Mouse (Mus musculus) C2C12 (cell line): ENCODE measurements around the gene Aldoart1. TPM values are rescaled to one million over a fixed set of nuclear protein-coding genes. Genes with fewer than 3 reads are reported as not detected.

Experiments
- H3K27me3 ChIP-seq: one replicate; pipeline ENCODE4 v1.6.1; 2011; ENCODE audit not compliant: control insufficient read depth, insufficient read depth, insufficient read length
- H3K36me3 ChIP-seq: one replicate; pipeline ENCODE4 v1.6.1; 2011; ENCODE audit not compliant: control insufficient read depth, insufficient read depth
- H3K4me3 ChIP-seq: one replicate; pipeline ENCODE4 v1.5.1; 2011; ENCODE audit warnings: mild to moderate bottlenecking, control low read depth; ENCODE audit not compliant: poor library complexity, insufficient read depth, severe bottlenecking
- H3K79me2 ChIP-seq: one replicate; pipeline ENCODE4 v1.6.1; 2011; ENCODE audit not compliant: control insufficient read depth, insufficient read depth
- H3K79me3 ChIP-seq: one replicate; pipeline ENCODE4 v1.6.1; 2011; ENCODE audit warnings: low read depth, control low read depth
- H3ac ChIP-seq: one replicate; pipeline ENCODE3; 2011; ENCODE audit warnings: low read depth; ENCODE audit not compliant: control insufficient read depth, insufficient read length
- CEBPB ChIP-seq: IDR thresholded peaks from one replicate; pipeline ENCODE4 v1.6.1; 2011; ENCODE audit warnings: low read depth, mild to moderate bottlenecking, control low read depth, moderate library complexity
- CTCF ChIP-seq: IDR thresholded peaks from one replicate; pipeline ENCODE4 v1.5.1; 2011; ENCODE audit not compliant: control insufficient read depth, insufficient read depth, insufficient read length
- FOSL1 ChIP-seq: IDR thresholded peaks from one replicate; pipeline ENCODE4 v1.8.0; 2011; ENCODE audit warnings: mild to moderate bottlenecking, low read length; ENCODE audit not compliant: poor library complexity, insufficient read depth, severe bottlenecking
- MAX ChIP-seq: IDR thresholded peaks from one replicate; pipeline ENCODE4 v1.6.1; 2011; ENCODE audit warnings: mild to moderate bottlenecking, control low read depth
- MYOD1 ChIP-seq: IDR thresholded peaks from one replicate; pipeline ENCODE4 v1.6.1; 2011; ENCODE audit warnings: low read depth; ENCODE audit not compliant: control insufficient read depth, insufficient read length
- MYOG ChIP-seq: IDR thresholded peaks from one replicate; pipeline ENCODE4 v1.6.1; 2011; ENCODE audit not compliant: control insufficient read depth, insufficient read length; ENCODE audit errors: extremely low read depth
- USF1 ChIP-seq: IDR thresholded peaks from one replicate; pipeline ENCODE4 v1.6.1; 2011; ENCODE audit warnings: low read depth, mild to moderate bottlenecking, control low read depth, moderate library complexity
- polyA plus RNA-seq: library from polyadenylated mRNA; unstranded; fragments of >200 nt; fragmentation: generic; extraction: Trizol; gene quantifications from one replicate; pipeline ENCODE4 v1.2.1, GENCODE M21; 2012; ENCODE audit warnings: missing spikeins

Gene Aldoart1
- polyA plus RNA-seq, 1 experiment: 0.05 TPM

GRCm38 (mm10) chr4:72835400-72835799 lies 17.0 kb downstream of the Aldoart1 start:
- H3K4me3 ChIP-seq: no peak overlapping the region
- H3K79me2 ChIP-seq: no peaks in the 10 kb centered on the region
- H3ac ChIP-seq: no peak overlapping the region
- H3K27me3 ChIP-seq: no peaks in the 10 kb centered on the region
- H3K36me3 ChIP-seq: no peaks in the 10 kb centered on the region
- H3K79me3 ChIP-seq: no peaks in the 10 kb centered on the region
- TF ChIP-seq CTCF (no peak), FOSL1 (no peak), USF1 (no peak), MAX (no peak), MYOG (no peak), MYOD1 (no peak), CEBPB (no peak)

DNA sequence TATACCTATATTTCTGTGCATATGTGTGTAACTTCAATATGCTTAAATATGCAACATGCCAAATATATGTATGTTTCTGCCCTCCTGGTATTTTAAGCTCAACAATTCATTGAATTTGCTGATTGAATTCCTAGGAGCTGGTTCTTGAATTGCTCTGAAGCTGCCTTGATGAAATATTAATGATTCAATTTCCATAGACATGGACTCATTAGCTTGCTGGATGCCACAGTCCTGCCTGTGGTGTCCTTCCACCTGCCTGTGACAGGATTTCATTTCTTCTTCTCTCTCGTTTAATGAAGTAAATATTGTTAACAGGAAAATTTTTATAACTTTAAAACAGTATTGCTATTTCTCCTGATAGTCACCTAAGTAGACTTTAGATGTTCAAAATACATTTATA lies 51.6 kb downstream of the Aldoart1 start:
- Histone ChIP-seq H3K79me2 (no peaks in the 10 kb centered on the region), H3K4me3 (no peak overlapping the region), H3K27me3 (no peaks in the 10 kb centered on the region), H3K79me3 (no peaks in the 10 kb centered on the region), H3K36me3 (no peaks in the 10 kb centered on the region), H3ac (no peak overlapping the region)
- TF ChIP-seq MYOG (no peak), FOSL1 (no peak)
